Mouse (Mus musculus) stomach, postnatal 0 days (tissue): ENCODE results near the gene Fbxo30. TPM values are rescaled to one million over a fixed set of nuclear protein-coding genes. Genes with fewer than 3 reads are reported as not detected.

Experiments
- ATAC-seq: fragments of 200-750 bp; cut with Nextera tagmentation; 2 replicates; pipeline ENCODE4 v1.8.0; 2017; ENCODE audit not compliant: low FRiP score, low TSS enrichment
- DNase-seq: peaks from one replicate; pipeline ENCODE4 v3.0.0-alpha.2; 2016; ENCODE audit warnings: low spot score
- H3K27ac ChIP-seq: fragments of 300-500 bp; sonication (generic); replicated peaks from 2 replicates; pipeline ENCODE4 v1.5.1; 2014; ENCODE audit warnings: mild to moderate bottlenecking, control low read depth
- H3K27me3 ChIP-seq: fragments of 300-500 bp; sonication (generic); 2 replicates; pipeline ENCODE4 v1.6.1; 2014; ENCODE audit warnings: low read length; ENCODE audit not compliant: control insufficient read depth, insufficient read depth
- H3K36me3 ChIP-seq: fragments of 300-500 bp; sonication (generic); 2 replicates; pipeline ENCODE4 v1.6.1; 2014; ENCODE audit warnings: low read length, mixed read lengths; ENCODE audit not compliant: control insufficient read depth, insufficient read depth
- H3K4me1 ChIP-seq: fragments of 300-500 bp; sonication (generic); replicated peaks from 2 replicates; pipeline ENCODE4 v1.6.1; 2014; ENCODE audit warnings: antibody characterized with exemption; ENCODE audit not compliant: control insufficient read depth, insufficient read depth
- H3K4me2 ChIP-seq: fragments of 300-500 bp; sonication (generic); replicated peaks from 2 replicates; pipeline ENCODE4 v1.6.1; 2014; ENCODE audit warnings: low read depth, mild to moderate bottlenecking, control low read depth, moderate library complexity
- H3K4me3 ChIP-seq: fragments of 300-500 bp; sonication (generic); 2 replicates; pipeline ENCODE4 v1.5.1; 2014; ENCODE audit warnings: low read depth, low read length, control low read depth
- H3K9ac ChIP-seq: fragments of 300-500 bp; sonication (generic); 2 replicates; pipeline ENCODE4 v1.6.1; 2014; ENCODE audit warnings: mild to moderate bottlenecking, low read length, control low read depth, mixed read lengths
- H3K9me3 ChIP-seq: fragments of 300-500 bp; sonication (generic); 2 replicates; pipeline ENCODE4 v1.6.1; 2016; ENCODE audit warnings: low read length; ENCODE audit not compliant: control insufficient read depth
- CTCF ChIP-seq: IDR thresholded peaks from 2 replicates; pipeline ENCODE4 v1.5.1; 2016; ENCODE audit warnings: antibody characterized with exemption, low read depth, mild to moderate bottlenecking, moderate library complexity
- EP300 ChIP-seq: optimal IDR thresholded peaks from 2 replicates; pipeline ENCODE3; 2016; ENCODE audit warnings: antibody characterized with exemption
- WGBS: fragments of 180-500 bp; shearing (Covaris S2); extraction: QIAGEN DNeasy Blood & Tissue Kit; methylation state at CpG from one replicate; pipeline ENCODE4 v1.1.7; 2014; 5-methylcytosine and 5-hydroxymethylcytosine counted together
- polyA plus RNA-seq: library from polyadenylated mRNA; unstranded; fragments of >200 nt; fragmentation: Nextera tagmentation; extraction: Ambion mirVana; gene quantifications from 2 replicates; pipeline ENCODE4 v1.2.1, GENCODE M21; 2015

The Fbxo30 gene
- polyA plus RNA-seq, 1 experiment from 2014 or later: 12.6 TPM

DNA sequence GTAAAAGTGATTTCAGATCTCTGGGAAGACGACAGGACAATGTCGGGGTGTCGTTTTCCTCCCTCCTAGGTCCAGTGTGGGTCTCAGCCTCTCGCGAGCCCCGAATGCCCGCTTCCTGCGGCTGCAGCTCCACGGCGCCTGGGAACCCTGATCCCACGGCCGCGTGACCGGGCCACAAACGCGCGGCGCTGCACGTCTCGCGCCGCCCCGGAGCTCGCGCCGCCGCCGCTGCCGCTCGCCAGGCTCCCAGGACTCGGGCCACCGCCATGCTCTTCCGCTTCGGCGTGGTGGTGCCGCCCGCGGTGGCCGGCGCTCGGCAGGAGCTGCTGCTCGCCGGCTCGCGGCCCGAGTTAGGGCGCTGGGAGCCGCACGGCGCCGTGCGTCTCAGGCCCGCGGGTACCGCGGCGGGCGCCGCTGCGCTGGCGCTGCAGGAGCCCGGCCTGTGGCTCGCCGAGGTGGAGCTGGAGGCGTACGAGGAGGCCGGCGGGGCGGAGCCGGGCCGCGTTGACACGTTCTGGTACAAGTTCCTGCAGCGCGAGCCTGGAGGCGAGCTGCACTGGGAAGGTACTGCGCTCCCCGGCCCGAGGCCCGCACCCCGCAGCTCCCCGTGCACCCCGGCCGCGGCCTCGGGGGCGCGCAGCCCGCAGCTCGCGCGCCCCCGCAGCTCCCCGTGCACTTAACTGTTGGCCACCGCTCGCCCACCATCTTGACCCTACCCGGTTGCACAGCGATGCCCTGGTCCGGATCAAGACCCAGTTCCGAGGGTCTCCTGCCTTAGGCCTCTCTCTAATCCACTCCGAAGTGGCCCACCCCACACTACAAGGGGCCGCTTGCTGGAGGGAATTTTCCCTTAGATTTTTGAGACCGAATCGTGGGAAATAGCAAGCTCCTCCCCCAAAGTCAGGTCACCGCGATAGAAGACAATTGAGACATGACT lies 62.3 kb downstream of the Fbxo30 start, which contains the start of gene Epm2a:
Epm2a (plus strand) TSS at position 200 of the 937 bp plus-strand sequence.
- Histone ChIP-seq H3K9me3 (no peaks in the 10 kb centered on the region), H3K4me3 (peak within 1 kb of the TSS; percentile 68), H3K9ac (peak within 1 kb of the TSS; percentile 90), H3K4me1 (no peaks in the 10 kb centered on the region), H3K4me2 (peak within 1 kb of the TSS; percentile 78), H3K27me3 (no peaks in the 10 kb centered on the region), H3K36me3 (no peaks in the 10 kb centered on the region), H3K27ac (peak within 1 kb of the TSS; percentile 98)
- ATAC-seq (peak; percentile 100), DNase-seq (peak; percentile 91)
- TF ChIP-seq EP300 (no peak), CTCF (no peak)
- under 1% methylated on average over 65 of the region's 106 CpGs for WGBS

GRCm38 (mm10) chr10:11344536-11345468 lies 63.7 kb downstream of the Fbxo30 start:
- TF ChIP-seq EP300 (no peak), CTCF (peak; percentile 48)
- H3K9me3 ChIP-seq: no peaks in the 10 kb centered on the region
- no peaks in the 10 kb centered on the region for H3K36me3 ChIP-seq
- no peaks in the 10 kb centered on the region for H3K27me3 ChIP-seq
- H3K4me2 ChIP-seq: no peak overlapping the region
- no peak for ATAC-seq
- H3K4me1 ChIP-seq: no peaks in the 10 kb centered on the region
- WGBS: 72% methylated on average over 18 of the region's 18 CpGs
- no peak overlapping the region for H3K27ac ChIP-seq
- no peak overlapping the region for H3K4me3 ChIP-seq
- H3K9ac ChIP-seq: no peak overlapping the region
- no peak for DNase-seq

Other genes starting within 250 kb of the Fbxo30 start
- not detected in 2 replicates for gene Grm1, start 199.0 kb upstream of the Fbxo30 start, polyA plus RNA-seq
- 5.9 and 6.0 TPM in 2 replicates for gene Shprh, start 131.9 kb upstream of the Fbxo30 start, polyA plus RNA-seq
- 0.54 and 0.58 TPM in 2 replicates for gene Epm2a, start 62.1 kb downstream of the Fbxo30 start, polyA plus RNA-seq